Mouse (Mus musculus): ENCODE results near the gene Dmpk.

- no peak for TF ChIP-seq POLR2A (IDR thresholded peaks at IDR 0.05; ENCODE audit: low read depth, low read length)
- TF ChIP-seq CTCF (conservative IDR thresholded peaks at IDR 0.05; ENCODE audit: insufficient read depth, insufficient read length, low read depth, low read length) = no peak
These were observed 28.9 kb upstream of the Dmpk start for GRCm38 (mm10) chr7:19054777-19055076.

Measured in kidney, adult 2 months (tissue).